Mouse (Mus musculus): ENCODE results near the gene Palm2.

The Palm2 gene

GRCm38 (mm10) chr4:57703574-57704470 lies 269.8 kb downstream of the Palm2 start:
- DNase-seq (ENCODE audit: low spot score): no peak

GRCm38 (mm10) chr4:57704575-57704974 lies 270.5 kb downstream of the Palm2 start:
- DNase-seq (ENCODE audit: low spot score): no peak

GRCm38 (mm10) chr4:57715849-57716248 lies 281.8 kb downstream of the Palm2 start:
- DNase-seq (ENCODE audit: low spot score): no peak

DNA sequence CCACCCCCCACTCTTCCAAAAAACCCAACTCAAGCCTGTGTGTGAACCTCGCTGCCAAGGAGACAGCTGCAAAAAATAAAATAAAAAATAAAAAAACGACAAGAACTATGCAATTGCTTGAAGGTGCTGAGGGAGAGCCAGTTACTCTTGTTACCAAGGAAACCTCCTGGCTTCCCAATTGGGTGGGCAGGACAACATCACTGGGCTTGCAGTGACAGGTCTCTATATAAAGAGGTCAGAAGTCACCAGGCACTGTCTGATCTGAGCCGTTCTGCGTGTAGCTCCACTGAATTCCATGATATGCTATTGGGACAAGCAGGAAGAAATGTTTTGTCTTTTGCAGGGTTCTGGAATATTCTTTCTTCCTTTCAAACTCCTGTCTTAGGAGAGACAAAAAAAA lies 282.7 kb downstream of the Palm2 start:
- no peak for DNase-seq (ENCODE audit: low spot score)

GRCm38 (mm10) chr4:57717354-57717753 lies 283.3 kb downstream of the Palm2 start, which contains the start of gene Akap2:
Gene Akap2, plus strand, starts transcription at chr4:57717657.
- no peak for DNase-seq (ENCODE audit: low spot score)

DNA sequence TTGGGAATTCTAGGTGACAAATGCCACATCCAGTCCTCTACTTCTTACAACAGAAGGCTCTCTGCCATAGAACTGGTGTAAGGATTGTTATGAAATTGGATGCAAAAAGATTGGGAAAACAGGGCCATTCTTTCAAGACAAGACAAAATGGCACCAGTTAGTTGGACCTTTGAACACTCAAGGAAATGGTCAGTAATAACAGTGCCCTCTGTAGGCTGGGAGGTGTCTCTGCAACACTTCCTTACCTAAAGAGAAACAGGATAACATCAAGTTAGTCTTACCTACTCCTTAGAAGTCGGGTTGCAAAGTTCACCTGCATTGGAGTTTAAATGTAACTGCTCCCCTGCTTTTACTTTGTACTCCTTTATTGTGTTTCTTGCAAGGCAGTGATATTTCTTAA lies 285.3 kb downstream of the Palm2 start:
- no peak for DNase-seq (ENCODE audit: low spot score)

DNA sequence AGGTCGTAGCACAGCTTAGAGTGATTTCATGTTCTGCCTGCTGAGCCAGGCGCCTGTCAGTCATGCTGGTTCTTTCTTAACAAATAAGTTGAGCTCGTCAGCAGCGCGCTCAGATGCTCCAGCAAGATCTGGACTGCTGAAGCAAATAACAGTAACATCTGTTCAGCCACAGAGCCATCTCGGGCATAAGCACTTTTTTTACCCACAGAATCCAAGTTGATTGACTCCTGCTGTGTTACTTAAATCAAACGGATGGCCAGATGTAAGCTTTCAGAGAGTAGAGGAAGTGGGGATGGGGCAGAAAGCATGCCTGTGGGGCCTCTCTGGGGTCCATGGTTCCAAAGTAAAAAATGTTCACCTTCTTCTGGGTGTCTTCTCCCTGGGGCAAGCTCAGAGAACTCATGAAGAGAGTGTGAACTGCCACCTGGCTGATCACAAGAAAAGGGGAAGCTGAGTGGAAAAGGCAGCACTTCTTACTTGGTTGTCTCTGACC lies 286.9 kb downstream of the Palm2 start:
- no peak for DNase-seq (ENCODE audit: low spot score)

DNA sequence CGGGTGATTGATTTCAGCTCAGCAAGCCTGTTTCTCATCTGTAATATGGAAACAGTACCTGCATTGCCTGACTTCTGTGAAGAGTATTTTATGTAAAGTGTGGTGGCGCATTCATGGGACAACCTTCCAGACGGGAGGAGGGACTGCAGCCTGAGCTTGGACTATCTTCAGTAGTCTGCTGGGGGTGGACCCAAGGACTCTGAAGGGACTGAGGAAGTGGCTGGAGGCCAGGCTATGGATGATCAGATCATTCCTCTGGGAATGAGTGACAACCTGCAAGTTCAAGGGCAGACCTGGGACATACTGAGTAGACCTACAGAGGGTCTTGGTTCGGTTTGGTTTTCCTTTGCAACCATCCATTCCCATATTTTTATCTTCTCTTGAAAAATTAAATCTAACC lies 288.2 kb downstream of the Palm2 start:
- no peak for DNase-seq (ENCODE audit: low spot score)

GRCm38 (mm10) chr4:57723659-57724058 lies 289.6 kb downstream of the Palm2 start:
- no peak for DNase-seq (ENCODE audit: low spot score)

- DNase-seq (ENCODE audit: low spot score): no peak
Measured at GRCm38 (mm10) chr4:57725569-57725968, 291.5 kb downstream of the Palm2 start.

- no peak for DNase-seq (ENCODE audit: low spot score)
Measured at GRCm38 (mm10) chr4:57728611-57729183, 294.6 kb downstream of the Palm2 start.

- no peak for DNase-seq (ENCODE audit: low spot score)
Measured at GRCm38 (mm10) chr4:57730047-57730446, 296.0 kb downstream of the Palm2 start.

DNA sequence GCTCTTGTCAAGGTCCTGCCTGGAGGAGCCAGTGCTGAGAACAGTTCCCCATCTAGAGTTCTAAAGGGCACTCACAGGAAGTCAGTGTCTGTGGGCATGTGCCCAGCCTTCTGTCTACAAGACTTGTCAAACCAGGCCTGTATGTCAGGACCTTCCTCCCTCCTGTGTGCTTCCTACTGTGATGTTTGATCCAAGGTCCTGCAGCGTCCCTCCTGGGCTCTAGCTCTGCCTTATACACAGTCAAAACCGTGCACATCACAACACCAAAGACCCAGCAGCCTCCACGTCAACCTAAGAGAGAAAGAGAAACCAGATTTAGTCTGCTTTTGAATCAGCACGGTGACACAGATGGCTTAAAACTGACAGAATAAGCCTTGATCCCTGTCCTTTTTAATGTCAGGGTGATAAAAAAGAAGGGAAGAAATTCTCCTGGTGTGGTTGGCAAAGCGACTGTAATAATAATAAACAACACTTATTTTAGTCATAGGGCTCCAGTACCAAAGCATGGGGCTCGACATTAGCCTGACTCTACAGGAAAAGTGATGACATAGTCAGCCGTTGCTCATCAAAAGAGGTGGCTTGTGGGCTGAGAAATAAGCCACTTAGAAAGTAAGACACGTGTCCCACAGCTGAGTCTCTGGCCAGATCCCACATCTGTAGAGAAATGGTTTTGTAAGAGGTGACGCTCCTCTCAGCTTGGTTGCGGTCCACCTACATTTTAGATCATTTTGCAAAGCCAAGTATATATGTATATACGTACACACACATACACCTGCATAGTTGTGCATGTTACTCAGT lies 297.0 kb downstream of the Palm2 start:
- no peak for DNase-seq (ENCODE audit: low spot score)

DNA sequence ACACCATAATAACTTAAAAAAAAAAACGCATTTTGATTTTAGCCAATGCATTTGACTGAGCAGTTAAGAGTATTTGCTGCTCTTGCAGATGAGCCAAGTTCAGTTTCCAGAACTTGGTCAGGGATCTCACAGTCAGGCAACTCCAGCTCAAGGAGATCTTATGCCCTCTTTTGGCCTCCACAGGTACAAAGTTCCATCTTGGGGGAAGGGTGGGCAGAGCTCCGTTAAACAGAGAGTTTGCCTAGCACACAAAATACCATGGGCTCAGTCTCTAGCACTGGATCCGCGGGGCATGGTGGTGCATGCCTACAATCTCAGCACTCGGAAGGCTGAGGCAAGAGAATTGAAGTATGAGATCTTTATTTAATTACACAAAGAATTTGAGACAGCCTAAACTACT lies 298.3 kb downstream of the Palm2 start:
- no peak for DNase-seq (ENCODE audit: low spot score)

DNA sequence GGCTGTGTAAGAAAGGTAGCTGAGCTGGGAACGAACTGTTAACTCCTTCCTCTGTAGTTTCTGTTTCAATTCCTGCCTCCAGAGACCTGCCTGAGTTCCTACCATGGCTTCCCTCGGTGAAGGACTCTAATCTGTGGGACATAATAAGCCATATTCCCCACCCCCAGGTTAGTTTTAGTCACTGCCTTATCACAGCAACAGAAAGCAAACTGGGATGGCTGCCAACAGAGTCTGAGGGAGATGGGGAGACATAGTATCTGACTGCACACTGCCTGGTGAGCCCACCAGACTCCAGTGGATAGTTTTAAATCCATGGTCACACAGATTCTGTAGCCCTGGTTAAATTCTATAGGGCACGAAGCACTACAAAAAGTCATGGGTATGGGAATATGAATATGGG lies 299.4 kb downstream of the Palm2 start:
- DNase-seq (ENCODE audit: low spot score): no peak

DNA sequence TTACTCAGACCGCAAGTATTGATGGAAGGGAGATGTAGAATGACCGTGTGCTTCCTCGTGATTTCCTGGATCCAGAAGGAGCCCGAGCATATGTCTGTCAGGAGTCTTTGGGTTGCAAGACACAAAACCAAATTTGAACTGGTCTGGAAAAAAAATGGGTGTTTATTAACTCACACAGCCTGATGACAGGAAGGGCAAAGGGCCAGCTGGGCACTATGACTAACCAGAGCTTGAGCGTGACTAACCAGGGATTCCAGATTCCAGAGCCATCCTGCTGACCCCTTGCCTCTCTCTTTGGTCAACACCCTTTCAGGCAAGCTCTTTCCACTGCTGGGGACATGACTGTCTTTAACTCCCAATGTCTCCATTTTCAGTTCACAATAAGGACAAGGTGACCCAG lies 301.4 kb downstream of the Palm2 start:
- peak; percentile 50 for DNase-seq (ENCODE audit: low spot score)

DNA sequence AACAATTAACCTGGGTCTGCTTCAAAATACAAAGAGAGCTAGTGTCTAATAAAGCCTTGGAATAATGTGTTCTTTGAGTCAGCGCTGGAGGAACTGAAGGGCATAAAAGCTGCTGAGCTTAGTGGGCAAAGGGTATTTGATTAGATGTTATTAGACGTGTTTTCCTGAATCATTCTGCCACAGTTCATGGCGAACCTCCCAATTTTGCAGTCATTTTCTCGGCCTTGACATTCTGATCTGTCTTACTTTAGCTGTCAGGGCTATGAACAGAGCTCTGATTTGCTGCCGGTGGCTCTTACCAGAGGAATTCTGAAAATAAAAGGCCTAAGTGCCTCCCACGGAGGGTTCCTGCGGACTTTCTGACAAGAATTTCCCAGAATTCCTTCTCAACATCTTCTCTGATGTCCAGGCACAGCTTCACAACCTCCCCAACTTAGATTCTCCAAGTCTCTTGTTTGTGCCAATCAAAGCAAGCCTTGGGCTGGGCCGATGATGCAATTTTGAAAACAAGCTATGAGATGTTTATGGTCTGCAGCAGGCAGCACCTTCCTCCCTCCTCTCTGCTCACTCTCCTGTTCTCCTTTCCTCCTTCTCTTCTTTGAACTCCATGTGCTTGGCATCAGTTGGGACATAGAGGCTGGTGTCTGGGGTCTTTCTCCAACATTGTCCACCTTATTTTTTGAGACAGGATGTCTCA lies 305.0 kb downstream of the Palm2 start:
- DNase-seq (ENCODE audit: low spot score): no peak

DNA sequence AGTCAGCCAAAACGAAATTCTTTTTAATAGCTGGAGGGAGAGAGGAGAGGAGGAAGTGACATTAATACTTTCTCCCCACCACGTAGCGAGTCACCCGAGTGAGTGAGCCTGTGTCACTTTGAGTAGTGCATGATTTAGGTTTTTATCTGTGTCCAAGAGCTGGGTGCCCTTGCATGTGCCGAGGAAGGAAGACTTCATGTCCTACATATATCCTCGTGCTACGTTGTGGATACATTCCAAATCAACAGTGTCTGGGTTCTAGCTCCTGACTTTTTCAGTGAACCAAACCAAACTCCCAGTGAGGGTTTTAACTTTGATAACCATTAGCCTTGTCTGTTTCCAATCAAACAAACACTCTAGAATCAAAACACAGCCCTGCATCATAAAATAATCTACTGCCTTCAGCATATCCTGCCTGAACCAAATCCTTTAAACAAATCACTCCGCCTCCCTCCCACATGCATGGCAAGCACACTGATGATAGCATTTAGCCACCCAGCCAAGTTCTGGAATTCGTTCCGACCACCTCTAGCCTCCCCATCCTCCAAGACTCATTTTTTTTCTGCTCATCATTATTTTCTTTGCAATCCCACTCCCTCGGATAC lies 309.4 kb downstream of the Palm2 start:
- no peak for DNase-seq (ENCODE audit: low spot score)

- DNase-seq (ENCODE audit: low spot score): no peak
Measured at GRCm38 (mm10) chr4:57750651-57751050, 316.6 kb downstream of the Palm2 start.

DNA sequence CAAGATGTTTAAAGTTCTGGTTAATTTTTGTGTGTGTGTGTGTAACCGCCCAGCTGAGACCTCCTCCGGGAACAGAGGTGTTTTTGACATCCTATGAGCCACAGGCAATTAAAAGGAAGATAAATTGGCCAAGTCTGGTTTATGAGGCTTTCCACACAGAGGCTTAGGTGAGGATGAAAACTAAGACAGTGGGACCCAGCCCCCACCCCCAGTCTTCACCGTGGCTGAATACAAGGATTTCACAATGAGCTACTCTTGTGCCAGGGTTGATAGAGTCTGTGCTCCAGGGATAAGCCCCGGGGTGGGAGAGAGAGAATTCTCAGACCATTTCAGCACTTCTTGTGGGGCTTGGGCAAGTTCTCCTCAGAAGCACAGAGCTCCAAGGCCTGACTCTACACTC lies 317.0 kb downstream of the Palm2 start:
- DNase-seq (ENCODE audit: low spot score): no peak

- DNase-seq (ENCODE audit: low spot score): no peak
Measured at GRCm38 (mm10) chr4:57751566-57751965, 317.5 kb downstream of the Palm2 start.

DNA sequence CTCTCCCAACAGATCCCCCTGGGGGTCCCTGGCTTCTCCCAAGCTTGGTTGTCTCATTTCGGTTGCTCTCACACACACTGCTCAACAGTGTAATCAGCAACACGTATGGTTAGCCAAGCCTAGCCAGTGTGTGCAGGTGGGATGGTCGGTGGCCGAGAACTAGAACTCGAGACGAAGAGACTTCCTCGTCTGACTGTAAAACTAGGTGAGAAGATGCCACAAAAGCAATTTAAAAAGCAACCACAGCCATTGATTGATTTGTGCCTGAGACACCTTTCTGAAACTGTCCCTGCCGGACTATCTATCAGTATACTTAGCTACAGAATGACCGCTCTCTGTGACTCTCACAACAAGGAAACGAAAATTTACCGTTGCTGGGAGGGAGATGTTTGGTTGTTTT lies 321.0 kb downstream of the Palm2 start:
- no peak for DNase-seq (ENCODE audit: low spot score)
